Mouse (Mus musculus): ENCODE measurements around the gene Pcif1. TPM values are rescaled to one million over a fixed set of nuclear protein-coding genes. Genes with fewer than 3 reads are reported as not detected.

Pcif1 gene
- total and polyA plus RNA-seq, 3 experiments: 20.0 to 59.1 (median 33.6) TPM

GRCm38 (mm10) chr2:164864593-164864992 is 14.5 kb upstream of the Pcif1 start:
- TF ChIP-seq ZKSCAN1 (IDR thresholded peaks at IDR 0.05; ENCODE audit: borderline replicate concordance, low read depth, low read length) (no peak), CHD1 (IDR thresholded peaks at IDR 0.05; ENCODE audit: low read depth, low read length) (no peak)
- Histone ChIP-seq H3K36me3 (replicated peaks in 1 of 2; ENCODE audit: control insufficient read depth in 1 of 2, insufficient read depth in 1 of 2, low read length in 1 of 2) (no peaks in the 10 kb centered on the region), H3K4me2 (ENCODE audit: insufficient read depth, low read depth, poor library complexity, severe bottlenecking) (no peak overlapping the region), H3K9me3 (replicated peaks; ENCODE audit: low read length) (peaks cover 24% of the 10 kb centered on the region), H3K79me2 (replicated peaks; ENCODE audit: control insufficient read depth, extremely low read depth, insufficient read depth, poor library complexity, severe bottlenecking) (no peaks in the 10 kb centered on the region), H3K27ac (ENCODE audit: insufficient read depth, low read depth) (no peak overlapping the region), H3K27me3 (replicated peaks) (no peaks in the 10 kb centered on the region), H3K4me1 (ENCODE audit: control insufficient read depth in 1 of 2, insufficient read depth in 2 of 2) (peaks cover 0 to 34% of the 10 kb centered on the region in 2 experiments; a peak in 3 of 4 replicates), H3K4me3 (replicated peaks in 1 of 3; ENCODE audit: low read depth in 2 of 3, low read length in 2 of 3, poor library complexity in 1 of 3) (no peak overlapping the region), H3K9ac (ENCODE audit: insufficient read depth, low read depth) (no peak overlapping the region)
- no peak for DNase-seq (ENCODE audit: extremely low read depth)
- in situ Hi-C loops (cut with MboI; ENCODE audit: low pct_ligation_motif_present, low pct_unique_long_range_greater_than_20kb, low sequenced_read_pairs): no loop called here
- dilution Hi-C loops (cut with MboI; ENCODE audit: extremely low pct_ligation_motif_present, extremely low pct_unique_long_range_greater_than_20kb, low sequenced_read_pairs): no loop called here

GRCm38 (mm10) chr2:164866741-164867551 is 12.2 kb upstream of the Pcif1 start:
- peaks cover 0 to 22% of the 10 kb centered on the region in 2 experiments; a peak in 3 of 4 replicates for H3K4me1 ChIP-seq (ENCODE audit: control insufficient read depth in 1 of 2, insufficient read depth in 2 of 2)
- H3K4me2 ChIP-seq (ENCODE audit: insufficient read depth, low read depth, poor library complexity, severe bottlenecking): no peak overlapping the region
- no peak for DNase-seq (ENCODE audit: extremely low read depth)
- H3K27me3 ChIP-seq (replicated peaks): no peaks in the 10 kb centered on the region
- H3K9ac ChIP-seq (ENCODE audit: insufficient read depth, low read depth): no peak overlapping the region
- H3K36me3 ChIP-seq (replicated peaks in 1 of 2; ENCODE audit: control insufficient read depth in 1 of 2, insufficient read depth in 1 of 2, low read length in 1 of 2): no peaks in the 10 kb centered on the region
- H3K4me3 ChIP-seq (replicated peaks in 1 of 3; ENCODE audit: low read depth in 2 of 3, low read length in 2 of 3, poor library complexity in 1 of 3): no peak overlapping the region
- in situ Hi-C loops (cut with MboI; ENCODE audit: low pct_ligation_motif_present, low pct_unique_long_range_greater_than_20kb, low sequenced_read_pairs): no loop called here
- dilution Hi-C loops (cut with MboI; ENCODE audit: extremely low pct_ligation_motif_present, extremely low pct_unique_long_range_greater_than_20kb, low sequenced_read_pairs): no loop called here
- H3K9me3 ChIP-seq (replicated peaks; ENCODE audit: low read length): peaks cover 32% of the 10 kb centered on the region
- TF ChIP-seq MEF2A (IDR thresholded peaks at IDR 0.05; ENCODE audit: borderline replicate concordance, low read depth, low read length) (no peak), POLR2A (IDR thresholded peaks at IDR 0.05; ENCODE audit: low read depth, low read length) (no peak), PAX5 (IDR thresholded peaks at IDR 0.05; ENCODE audit: low read length) (no peak), MAZ (IDR thresholded peaks at IDR 0.05; ENCODE audit: low read depth, low read length) (no peak), CHD1 (IDR thresholded peaks at IDR 0.05; ENCODE audit: low read depth, low read length) (no peak), TBP (conservative IDR thresholded peaks at IDR 0.05; ENCODE audit: low read depth, low read length) (no peak), MAX (IDR thresholded peaks at IDR 0.05; ENCODE audit: low read length) (no peak), SIN3A (IDR thresholded peaks at IDR 0.05; ENCODE audit: low read length) (no peak), EP300 (IDR thresholded peaks at IDR 0.05; ENCODE audit: low read length) (no peak), ELF1 (IDR thresholded peaks at IDR 0.05; ENCODE audit: low read depth, low read length) (no peak), NELFE (IDR thresholded peaks at IDR 0.05; ENCODE audit: low read depth, low read length) (no peak), UBTF (IDR thresholded peaks at IDR 0.05; ENCODE audit: low read depth, low read length) (no peak), RCOR1 (conservative IDR thresholded peaks at IDR 0.05; ENCODE audit: low read depth, low read length) (no peak), USF1 (IDR thresholded peaks at IDR 0.05; ENCODE audit: low read depth, low read length) (no peak), HCFC1 (IDR thresholded peaks at IDR 0.05; ENCODE audit: low read depth, low read length) (no peak)
- H3K27ac ChIP-seq (ENCODE audit: insufficient read depth, low read depth): no peak overlapping the region
- no peaks in the 10 kb centered on the region for H3K79me2 ChIP-seq (replicated peaks; ENCODE audit: control insufficient read depth, extremely low read depth, insufficient read depth, poor library complexity, severe bottlenecking)

All from CH12.LX (cell line).